8 mouse cellular contexts compared by ENCODE assay signal in genomic region chr7:19319906-19320305, GRCm38 (mm10). TPM values are rescaled to one million over a fixed set of nuclear protein-coding genes. Genes with fewer than 3 reads are reported as not detected.
A peak's percentile ranks its signal among the peaks of the same experiment; 100 is the strongest.
DNase-seq lines count a peak whose midpoint lies in the region; ATAC-seq and TF ChIP-seq lines count a peak whose summit lies in the region.

No protein-coding gene starts in this region.

- peak overlapping the region; percentile 43 for H3K9ac ChIP-seq in hindbrain, postnatal 0 days (replicated peaks; ENCODE audit: low read length)

- peak overlapping the region; percentile 85 for H3K27ac ChIP-seq in gastrocnemius, adult 2 months
- H3K27ac ChIP-seq in hindbrain, postnatal 0 days, result peak overlapping the region; percentile 48

- no peaks in the 10 kb centered on the region; the same call in 1 of the 2 replicates for H3K4me1 ChIP-seq in hindbrain, postnatal 0 days (ENCODE audit: insufficient read depth, low read length)

- peak overlapping the region; percentile 73 for H3K4me3 ChIP-seq in gastrocnemius, adult 2 months
- peak overlapping the region; percentile 45 for H3K4me3 ChIP-seq in hindbrain, postnatal 0 days (ENCODE audit: low read length)

- no peaks in the 10 kb centered on the region for H3K27me3 ChIP-seq in hindbrain, postnatal 0 days (ENCODE audit: insufficient read depth, low read length)

- TF ChIP-seq CTCF in gastrocnemius, adult 2 months (IDR thresholded peaks at IDR 0.05), result no peak
- TF ChIP-seq CTCF in hindbrain, postnatal 0 days (IDR thresholded peaks at IDR 0.05; ENCODE audit: low read depth), result peak; percentile 38

- no peaks in the 10 kb centered on the region for H3K36me3 ChIP-seq in hindbrain, postnatal 0 days (ENCODE audit: insufficient read depth, low read length)

- no peaks in the 10 kb centered on the region for H3K9me3 ChIP-seq in hindbrain, postnatal 0 days (ENCODE audit: low read length)

- H3K4me2 ChIP-seq in hindbrain, postnatal 0 days (ENCODE audit: low read depth, low read length), result peak overlapping the region; percentile 69

- DNase-seq in adipocyte (ENCODE audit: low spot score), result peak; percentile 89
- peak; percentile 99 for DNase-seq in gastrocnemius, adult 2 months
- peak; percentile 99 for DNase-seq in hindbrain, postnatal 0 days (ENCODE audit: low spot score)
- peak; percentile 89 to 95 for DNase-seq in left cerebral cortex, adult 8-10 months (ENCODE audit: low spot score in 2 of 2)
- peak; percentile 97 for DNase-seq in right cerebral cortex, adult 18-20 months
- DNase-seq in urinary bladder, adult 2 months (ENCODE audit: low spot score), result peak; percentile 84

- under 1% methylated on average over 37 of the region's 41 CpGs for WGBS in hindbrain, postnatal 0 days

- intact Hi-C loops in gastrocnemius, adult 2 months (cut with DNase I), result no loop called here

- ATAC-seq in common myeloid progenitor, adult 5-6 weeks (replicated peaks; ENCODE audit: low read depth, poor library complexity, severe bottlenecking), result peak; percentile 66
- peak; percentile 96 for ATAC-seq in hindbrain, postnatal 0 days
- peak; percentile 82 for ATAC-seq in megakaryocyte, adult 5-6 weeks (ENCODE audit: poor library complexity, severe bottlenecking)

RNA-seq across cellular contexts. Expression of gene Fosb, which starts 10.1 kb away (rescaled TPM):
- total RNA-seq in common myeloid progenitor, adult 5-6 weeks (2017), result 61.8 and 98.3 TPM in 2 replicates
- total RNA-seq in gastrocnemius, adult 2 months (2021), result under 1 TPM; 0.22 to 0.59 TPM
- 0.31 and 1.0 TPM in 2 replicates for total RNA-seq in hindbrain, postnatal 0 days (2014; rRNA removed)
- 0.09 and 0.11 TPM in 2 replicates for polyA plus RNA-seq in hindbrain, postnatal 0 days (2015; fragmentation: Nextera tagmentation; extraction: Ambion mirVana)
- 10 to 100 TPM; 11.1 to 15.1 (median 13.8) TPM for total RNA-seq in left cerebral cortex, adult 8-10 months (2022)
- total RNA-seq in megakaryocyte, adult 5-6 weeks (2015), result 24.0 and 25.4 TPM in 2 replicates
- 26.9 and 30.4 TPM in 2 replicates for total RNA-seq in megakaryocyte, adult 5-6 weeks (2017)
- polyA plus RNA-seq in urinary bladder, adult 2 months (2012; rRNA removed), result 1.5 and 2.6 TPM in 2 replicates

RNA-seq across cellular contexts. Expression of gene Ercc1, which starts 24.7 kb away (rescaled TPM):
- 17.1 and 18.9 TPM in 2 replicates for total RNA-seq in common myeloid progenitor, adult 5-6 weeks (2017)
- total RNA-seq in gastrocnemius, adult 2 months (2021), result 10 to 100 TPM; 28.1 to 30.4 TPM
- 44.1 and 46.1 TPM in 2 replicates for total RNA-seq in hindbrain, postnatal 0 days (2014; rRNA removed)
- 69.0 and 74.2 TPM in 2 replicates for polyA plus RNA-seq in hindbrain, postnatal 0 days (2015; fragmentation: Nextera tagmentation; extraction: Ambion mirVana)
- 10 to 100 TPM; 34.9 to 42.8 (median 38.6) TPM for total RNA-seq in left cerebral cortex, adult 8-10 months (2022)
- total RNA-seq in megakaryocyte, adult 5-6 weeks (2015), result 18.9 and 26.4 TPM in 2 replicates
- 17.5 and 21.4 TPM in 2 replicates for total RNA-seq in megakaryocyte, adult 5-6 weeks (2017)
- 42.3 and 47.5 TPM in 2 replicates for polyA plus RNA-seq in urinary bladder, adult 2 months (2012; rRNA removed)

RNA-seq across cellular contexts. Expression of gene Rtn2, which starts 37.5 kb away (rescaled TPM):
- 0.14 TPM in 1 of 2 replicates, not detected in the other for total RNA-seq in common myeloid progenitor, adult 5-6 weeks (2017)
- 1,000 to 10,000 TPM in 1 of 2 experiments, 100 to 1,000 TPM in 1; 987 to 1,150 TPM for total RNA-seq in gastrocnemius, adult 2 months (2021)
- total RNA-seq in hindbrain, postnatal 0 days (2014; rRNA removed), result 151 and 155 TPM in 2 replicates
- polyA plus RNA-seq in hindbrain, postnatal 0 days (2015; fragmentation: Nextera tagmentation; extraction: Ambion mirVana), result 98.4 and 101 TPM in 2 replicates
- 100 to 1,000 TPM; 108 to 133 (median 114) TPM for total RNA-seq in left cerebral cortex, adult 8-10 months (2022)
- 0.48 TPM in 1 of 2 replicates, not detected in the other for total RNA-seq in megakaryocyte, adult 5-6 weeks (2015)
- total RNA-seq in megakaryocyte, adult 5-6 weeks (2017), result not detected in 2 replicates
- polyA plus RNA-seq in urinary bladder, adult 2 months (2012; rRNA removed), result 36.2 and 45.7 TPM in 2 replicates

RNA-seq across cellular contexts. Expression of gene Cd3eap, which starts 39.4 kb away (rescaled TPM):
- total RNA-seq in common myeloid progenitor, adult 5-6 weeks (2017), result 23.2 and 27.6 TPM in 2 replicates
- 10 to 100 TPM; 11.4 to 11.5 TPM for total RNA-seq in gastrocnemius, adult 2 months (2021)
- 11.1 and 12.4 TPM in 2 replicates for total RNA-seq in hindbrain, postnatal 0 days (2014; rRNA removed)
- 17.9 and 19.3 TPM in 2 replicates for polyA plus RNA-seq in hindbrain, postnatal 0 days (2015; fragmentation: Nextera tagmentation; extraction: Ambion mirVana)
- total RNA-seq in left cerebral cortex, adult 8-10 months (2022), result 10 to 100 TPM; 16.3 to 20.4 (median 17.4) TPM
- total RNA-seq in megakaryocyte, adult 5-6 weeks (2015), result 3.4 TPM in 2 replicates
- total RNA-seq in megakaryocyte, adult 5-6 weeks (2017), result 9.0 and 11.5 TPM in 2 replicates
- 8.9 and 9.8 TPM in 2 replicates for polyA plus RNA-seq in urinary bladder, adult 2 months (2012; rRNA removed)

RNA-seq across cellular contexts. Expression of gene Ppp1r13l, which starts 39.6 kb away (rescaled TPM):
- total RNA-seq in common myeloid progenitor, adult 5-6 weeks (2017), result 0.82 and 0.96 TPM in 2 replicates
- total RNA-seq in gastrocnemius, adult 2 months (2021), result 1 to 10 TPM; 2.1 to 4.9 TPM
- total RNA-seq in hindbrain, postnatal 0 days (2014; rRNA removed), result 0.68 and 1.0 TPM in 2 replicates
- polyA plus RNA-seq in hindbrain, postnatal 0 days (2015; fragmentation: Nextera tagmentation; extraction: Ambion mirVana), result 1.0 and 1.2 TPM in 2 replicates
- 1 to 10 TPM; 3.9 to 7.7 (median 5.9) TPM for total RNA-seq in left cerebral cortex, adult 8-10 months (2022)
- 4.1 and 4.2 TPM in 2 replicates for total RNA-seq in megakaryocyte, adult 5-6 weeks (2015)
- 0.45 TPM in 1 of 2 replicates, not detected in the other for total RNA-seq in megakaryocyte, adult 5-6 weeks (2017)
- 16.5 and 19.6 TPM in 2 replicates for polyA plus RNA-seq in urinary bladder, adult 2 months (2012; rRNA removed)

Comparison
In these comparisons a context has a peak if more than half of its experiments do, and no peak if none do; other contexts are left out.
1. Peak in every context shown above with its lines: DNase-seq, ATAC-seq, H3K4me3 ChIP-seq and H3K27ac ChIP-seq.
2. RNA of gene Rtn2, which starts 37.5 kb away (total RNA-seq): 987 to 1,150 TPM in gastrocnemius, adult 2 months, 151 to 155 TPM in hindbrain, postnatal 0 days and 108 to 133 TPM in left cerebral cortex, adult 8-10 months; 0.14 TPM in common myeloid progenitor, adult 5-6 weeks and 0.48 TPM in megakaryocyte, adult 5-6 weeks; every median in the first group is over 10 times any median in the second.